Mouse (Mus musculus): ENCODE measurements at regions not wholly inside any gene's neighbourhood (a gene's known extent, or its start where the extent isn't known, plus 50 kb on each side); places are given as distances from the start of the nearest gene placed in this dataset.
"Not testable (repeated sequence)": the region's sequence is repeated elsewhere in the genome, so short reads cannot be mapped to it uniquely, and the experiment has no call there.

DNA sequence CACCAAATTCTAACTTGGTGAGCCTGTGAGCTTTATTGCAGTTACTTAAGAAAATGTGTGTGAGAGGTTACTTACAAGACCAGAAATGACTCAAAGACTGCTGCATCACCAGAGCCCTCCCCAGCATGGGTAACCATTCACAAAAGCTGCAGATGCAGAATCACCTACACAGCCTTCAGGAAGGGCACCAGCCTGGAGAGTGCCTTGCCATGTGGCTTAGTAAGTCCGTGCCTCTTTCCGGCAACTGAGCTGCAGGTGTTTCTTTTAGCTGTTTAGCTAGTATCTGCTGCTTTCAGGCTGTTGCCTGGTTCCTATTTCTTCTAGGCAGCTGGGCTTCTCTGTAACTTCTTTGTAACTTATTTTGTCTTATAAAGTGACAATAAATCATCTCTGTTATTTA is 213.2 kb upstream of the Stxbp6 start:
- 41% methylated on average over 2 of the region's 2 CpGs for WGBS
- Histone ChIP-seq H3K9ac (no peak overlapping the region), H3K4me1 (no peaks in the 10 kb centered on the region), H3K9me3 (no peaks in the 10 kb centered on the region), H3K27ac (replicated peaks) (no peak overlapping the region), H3K4me3 (no peak overlapping the region), H3K4me2 (no peak overlapping the region), H3K36me3 (no peaks in the 10 kb centered on the region), H3K27me3 (replicated peaks) (no peaks in the 10 kb centered on the region)
- no peak for ATAC-seq (ENCODE audit: extremely low read depth, insufficient number of reproducible peaks, low FRiP score, low TSS enrichment)

- Histone ChIP-seq H3K4me1 (no peaks in the 10 kb centered on the region), H3K36me3 (no peaks in the 10 kb centered on the region), H3K27me3 (replicated peaks) (no peaks in the 10 kb centered on the region), H3K9me3 (no peaks in the 10 kb centered on the region), H3K4me3 (no peak overlapping the region), H3K9ac (no peak overlapping the region), H3K27ac (replicated peaks) (no peak overlapping the region), H3K4me2 (no peak overlapping the region)
- ATAC-seq (ENCODE audit: extremely low read depth, insufficient number of reproducible peaks, low FRiP score, low TSS enrichment) = no peak
- WGBS = 77% methylated on average over 5 of the region's 5 CpGs
Measured at GRCm38 (mm10) chr12:45256309-45256708, 181.8 kb upstream of the Stxbp6 start.

DNA sequence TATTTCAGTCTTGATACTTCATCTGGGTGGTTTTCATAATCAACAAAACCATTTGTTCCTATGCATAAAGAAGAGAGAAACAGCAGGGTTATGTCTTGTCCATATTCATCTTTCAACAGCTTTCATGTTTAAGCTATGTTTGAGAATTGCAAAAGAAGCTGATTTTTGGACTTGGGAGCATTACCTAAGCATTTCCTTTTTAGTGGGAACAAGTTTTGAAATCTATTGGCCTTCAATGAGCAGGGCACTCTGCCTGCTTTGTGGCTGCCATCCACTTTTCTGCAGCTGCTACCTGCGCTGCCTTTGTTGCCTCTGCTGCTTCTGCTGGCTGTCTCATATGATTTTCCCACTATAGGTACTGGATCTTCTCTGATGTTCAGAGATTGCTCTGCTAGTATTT is 136.6 kb upstream of the Stxbp6 start:
- WGBS = 77% methylated on average over 1 of the region's 1 CpGs
- no peaks in the 10 kb centered on the region for H3K9me3 ChIP-seq
- no peak for ATAC-seq (ENCODE audit: extremely low read depth, insufficient number of reproducible peaks, low FRiP score, low TSS enrichment)
- H3K4me1 ChIP-seq = no peaks in the 10 kb centered on the region
- H3K27me3 ChIP-seq (replicated peaks) = no peaks in the 10 kb centered on the region
- no peak overlapping the region for H3K4me2 ChIP-seq
- no peak overlapping the region for H3K9ac ChIP-seq
- no peak overlapping the region for H3K4me3 ChIP-seq
- H3K27ac ChIP-seq (replicated peaks) = no peak overlapping the region
- no peaks in the 10 kb centered on the region for H3K36me3 ChIP-seq

- peaks cover 6% of the 10 kb centered on the region; the same call in 1 of the 2 replicates for H3K9me3 ChIP-seq
- no peak overlapping the region for H3K27ac ChIP-seq (replicated peaks)
- no peak overlapping the region for H3K9ac ChIP-seq
- no peaks in the 10 kb centered on the region for H3K27me3 ChIP-seq (replicated peaks)
- no peak for ATAC-seq (ENCODE audit: extremely low read depth, insufficient number of reproducible peaks, low FRiP score, low TSS enrichment)
- 48% methylated on average over 19 of the region's 19 CpGs for WGBS
- H3K4me1 ChIP-seq = no peaks in the 10 kb centered on the region
- H3K4me3 ChIP-seq = peak overlapping the region; percentile 18
- H3K4me2 ChIP-seq = peak overlapping the region; percentile 44
- no peaks in the 10 kb centered on the region for H3K36me3 ChIP-seq
Measured at GRCm38 (mm10) chr12:45195304-45195920, 120.9 kb upstream of the Stxbp6 start.

- Histone ChIP-seq H3K4me3 (no peak overlapping the region), H3K9ac (no peak overlapping the region), H3K27me3 (replicated peaks) (no peaks in the 10 kb centered on the region), H3K36me3 (no peaks in the 10 kb centered on the region), H3K9me3 (no peaks in the 10 kb centered on the region), H3K4me1 (no peaks in the 10 kb centered on the region), H3K4me2 (no peak overlapping the region), H3K27ac (replicated peaks) (no peak overlapping the region)
- 12% methylated on average over 6 of the region's 6 CpGs for WGBS
- ATAC-seq (ENCODE audit: extremely low read depth, insufficient number of reproducible peaks, low FRiP score, low TSS enrichment) = no peak
Measured at GRCm38 (mm10) chr12:45187149-45187548, 112.6 kb upstream of the Stxbp6 start.

- Histone ChIP-seq H3K4me3 (no peak overlapping the region), H3K4me1 (no peaks in the 10 kb centered on the region), H3K27ac (replicated peaks) (no peak overlapping the region), H3K27me3 (replicated peaks) (no peaks in the 10 kb centered on the region), H3K36me3 (no peaks in the 10 kb centered on the region), H3K9ac (no peak overlapping the region), H3K9me3 (no peaks in the 10 kb centered on the region), H3K4me2 (no peak overlapping the region)
- WGBS = 69% methylated on average over 3 of the region's 3 CpGs
- no peak for ATAC-seq (ENCODE audit: extremely low read depth, insufficient number of reproducible peaks, low FRiP score, low TSS enrichment)
Measured at GRCm38 (mm10) chr12:45184510-45184909, 110.0 kb upstream of the Stxbp6 start.

- WGBS = 51% methylated on average over 3 of the region's 3 CpGs
- H3K36me3 ChIP-seq = no peaks in the 10 kb centered on the region
- no peak for ATAC-seq (ENCODE audit: extremely low read depth, insufficient number of reproducible peaks, low FRiP score, low TSS enrichment)
- no peaks in the 10 kb centered on the region for H3K4me1 ChIP-seq
- H3K27me3 ChIP-seq (replicated peaks) = no peaks in the 10 kb centered on the region
- H3K9me3 ChIP-seq = no peaks in the 10 kb centered on the region
- no peak overlapping the region for H3K4me3 ChIP-seq
- no peak overlapping the region for H3K27ac ChIP-seq (replicated peaks)
- no peak overlapping the region for H3K4me2 ChIP-seq
- H3K9ac ChIP-seq = no peak overlapping the region
Measured at GRCm38 (mm10) chr12:45177454-45177853, 102.9 kb upstream of the Stxbp6 start.

DNA sequence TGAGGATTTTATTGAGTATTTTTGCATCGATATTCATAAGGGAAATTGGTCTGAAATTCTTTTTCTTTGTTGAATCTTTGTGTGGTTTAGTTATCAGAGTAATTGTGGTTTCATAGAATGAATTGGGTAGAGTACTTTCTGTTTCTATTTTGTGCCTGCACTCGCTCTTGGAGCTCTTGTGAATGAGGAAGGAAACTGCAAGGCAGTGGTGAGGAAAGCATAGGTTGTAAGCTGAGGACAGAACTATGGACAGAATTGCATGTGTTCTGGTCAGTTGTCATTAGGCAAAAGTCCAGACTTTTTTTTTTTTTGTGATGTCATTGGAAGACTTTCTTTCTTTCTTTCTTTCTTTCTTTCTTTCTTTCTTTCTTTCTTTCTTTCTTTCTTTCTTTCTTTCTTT is 100.8 kb upstream of the Stxbp6 start:
- not testable (repeated sequence) for H3K36me3 ChIP-seq; H3K9ac ChIP-seq; H3K4me2 ChIP-seq; H3K9me3 ChIP-seq; H3K4me1 ChIP-seq; H3K27me3 ChIP-seq (replicated peaks); ATAC-seq (ENCODE audit: extremely low read depth, insufficient number of reproducible peaks, low FRiP score, low TSS enrichment); H3K27ac ChIP-seq (replicated peaks); H3K4me3 ChIP-seq
- 78% methylated on average over 2 of the region's 2 CpGs for WGBS

DNA sequence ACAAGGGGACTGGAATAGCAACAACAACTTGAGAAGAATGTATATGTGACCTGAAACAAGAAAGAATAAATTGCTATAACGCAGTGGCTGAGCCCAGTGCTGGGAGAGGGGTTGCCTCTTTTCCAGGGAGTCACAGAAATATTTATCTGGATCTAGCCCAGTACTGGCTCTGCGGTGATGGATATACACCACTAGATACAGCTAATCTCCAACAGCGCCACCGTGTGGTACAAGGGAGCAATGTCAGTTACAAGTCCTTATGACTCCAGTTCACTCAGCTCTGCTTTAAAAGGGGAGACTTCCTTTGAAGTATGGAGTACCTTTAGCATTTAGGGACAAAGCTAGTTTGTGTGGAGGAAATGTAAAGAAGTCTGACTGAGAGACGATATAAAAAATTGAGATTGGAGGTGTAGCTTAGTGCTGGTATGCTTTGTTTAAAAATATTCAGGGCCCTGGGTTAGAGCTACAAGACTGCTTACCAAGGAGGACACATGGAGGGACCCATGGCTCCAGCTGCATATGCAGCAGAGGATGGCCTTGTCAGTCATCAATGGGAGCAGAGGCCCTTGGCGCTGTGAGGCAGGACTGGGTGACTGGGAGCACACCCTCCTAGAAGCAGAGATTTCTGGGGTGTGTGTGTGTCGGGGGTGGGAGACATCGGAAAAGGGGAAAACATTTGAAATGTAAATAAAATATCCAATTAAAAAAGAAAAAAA is 97.6 kb upstream of the Stxbp6 start:
- Histone ChIP-seq H3K9ac (no peak overlapping the region), H3K27ac (replicated peaks) (no peak overlapping the region), H3K4me3 (no peak overlapping the region), H3K27me3 (replicated peaks) (no peaks in the 10 kb centered on the region), H3K4me2 (no peak overlapping the region), H3K4me1 (no peaks in the 10 kb centered on the region), H3K36me3 (no peaks in the 10 kb centered on the region), H3K9me3 (no peaks in the 10 kb centered on the region)
- WGBS = 40% methylated on average over 8 of the region's 8 CpGs
- no peak for ATAC-seq (ENCODE audit: extremely low read depth, insufficient number of reproducible peaks, low FRiP score, low TSS enrichment)

GRCm38 (mm10) chr12:45162011-45162410 is 87.5 kb upstream of the Stxbp6 start:
- H3K9ac ChIP-seq = no peak overlapping the region
- no peaks in the 10 kb centered on the region for H3K9me3 ChIP-seq
- no peaks in the 10 kb centered on the region for H3K4me1 ChIP-seq
- ATAC-seq (ENCODE audit: extremely low read depth, insufficient number of reproducible peaks, low FRiP score, low TSS enrichment) = no peak
- H3K27me3 ChIP-seq (replicated peaks) = no peaks in the 10 kb centered on the region
- H3K36me3 ChIP-seq = no peaks in the 10 kb centered on the region
- no peak overlapping the region for H3K4me2 ChIP-seq
- H3K27ac ChIP-seq (replicated peaks) = no peak overlapping the region
- WGBS = 59% methylated on average over 4 of the region's 4 CpGs
- H3K4me3 ChIP-seq = no peak overlapping the region

GRCm38 (mm10) chr12:45161581-45161980 is 87.1 kb upstream of the Stxbp6 start:
- not testable (repeated sequence) for H3K36me3 ChIP-seq; H3K27ac ChIP-seq (replicated peaks); H3K9me3 ChIP-seq; H3K4me3 ChIP-seq; H3K4me2 ChIP-seq; H3K27me3 ChIP-seq (replicated peaks); H3K9ac ChIP-seq; H3K4me1 ChIP-seq; ATAC-seq (ENCODE audit: extremely low read depth, insufficient number of reproducible peaks, low FRiP score, low TSS enrichment)
- WGBS = 70% methylated on average over 5 of the region's 5 CpGs

DNA sequence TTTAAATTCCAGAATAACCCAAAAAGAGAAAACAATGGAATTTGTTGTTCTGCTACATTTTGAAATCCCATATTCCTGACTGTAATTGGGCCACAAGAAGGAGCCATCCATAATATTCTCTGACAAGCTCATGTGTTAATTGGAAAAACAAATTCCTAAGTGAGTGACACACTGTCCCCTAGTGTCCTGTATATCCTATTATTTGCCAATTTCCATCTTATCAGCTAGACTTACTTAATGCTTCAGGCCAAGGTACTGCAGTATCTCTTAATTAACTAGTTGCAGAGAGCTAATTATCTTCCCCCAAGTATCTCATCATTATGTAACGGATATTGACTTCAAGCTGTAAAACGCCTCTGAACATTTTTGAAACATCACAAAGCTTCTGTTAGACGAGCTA is 84.5 kb upstream of the Stxbp6 start:
- Histone ChIP-seq H3K27me3 (replicated peaks) (no peaks in the 10 kb centered on the region), H3K4me3 (no peak overlapping the region), H3K4me2 (no peak overlapping the region), H3K9me3 (no peaks in the 10 kb centered on the region), H3K4me1 (no peaks in the 10 kb centered on the region), H3K9ac (no peak overlapping the region), H3K27ac (replicated peaks) (no peak overlapping the region), H3K36me3 (no peaks in the 10 kb centered on the region)
- 75% methylated on average over 3 of the region's 3 CpGs for WGBS
- ATAC-seq (ENCODE audit: extremely low read depth, insufficient number of reproducible peaks, low FRiP score, low TSS enrichment) = no peak

All from heart, embryonic 13.5 days (tissue).